Mouse (Mus musculus) embryonic facial prominence, embryonic 12.5 days (tissue): ENCODE data around the gene Klhl29. TPM values are rescaled to one million over a fixed set of nuclear protein-coding genes. Genes with fewer than 3 reads are reported as not detected.

Source experiments
- ATAC-seq: fragments of 200-750 bp; cut with Nextera tagmentation; 2 replicates; pipeline ENCODE4 v1.8.0; 2017; ENCODE audit not compliant: insufficient number of reproducible peaks, insufficient read depth, low FRiP score, low TSS enrichment
- H3K27ac ChIP-seq: fragments of 300-500 bp; sonication (generic); 2 replicates; pipeline ENCODE4 v1.5.1; 2016; ENCODE audit warnings: mild to moderate bottlenecking
- H3K27me3 ChIP-seq: fragments of 300-500 bp; sonication (generic); 2 replicates; pipeline ENCODE4 v1.6.1; 2016; ENCODE audit warnings: mild to moderate bottlenecking, moderate library complexity
- H3K36me3 ChIP-seq: fragments of 300-500 bp; sonication (generic); 2 replicates; pipeline ENCODE4 v1.6.1; 2016; ENCODE audit warnings: mild to moderate bottlenecking
- H3K4me1 ChIP-seq: fragments of 300-500 bp; sonication (generic); 2 replicates; pipeline ENCODE4 v1.6.1; 2016
- H3K4me2 ChIP-seq: fragments of 300-500 bp; sonication (generic); replicated peaks from 2 replicates; pipeline ENCODE4 v1.6.1; 2016; ENCODE audit warnings: mild to moderate bottlenecking, moderate library complexity
- H3K4me3 ChIP-seq: fragments of 300-500 bp; sonication (generic); 2 replicates; pipeline ENCODE4 v1.5.1; 2016; ENCODE audit warnings: mild to moderate bottlenecking
- H3K9ac ChIP-seq: fragments of 300-500 bp; sonication (generic); 2 replicates; pipeline ENCODE4 v1.6.1; 2016; ENCODE audit warnings: mild to moderate bottlenecking, moderate library complexity
- H3K9me3 ChIP-seq: fragments of 300-500 bp; sonication (generic); 2 replicates; pipeline ENCODE4 v1.6.1; 2016; ENCODE audit warnings: mild to moderate bottlenecking, moderate library complexity
- WGBS: fragments of 180-500 bp; shearing (Covaris S2); methylation state at CpG from one replicate; pipeline ENCODE4 v1.1.7; 2016; 5-methylcytosine and 5-hydroxymethylcytosine counted together
- polyA plus RNA-seq: library from polyadenylated mRNA; unstranded; fragments of >200 nt; fragmentation: Nextera tagmentation; extraction: Ambion mirVana; gene quantifications from 2 replicates; pipeline ENCODE4 v1.2.1, GENCODE M21; 2016

Gene Klhl29
- polyA plus RNA-seq, 1 experiment from 2014 or later: 2.6 TPM

DNA sequence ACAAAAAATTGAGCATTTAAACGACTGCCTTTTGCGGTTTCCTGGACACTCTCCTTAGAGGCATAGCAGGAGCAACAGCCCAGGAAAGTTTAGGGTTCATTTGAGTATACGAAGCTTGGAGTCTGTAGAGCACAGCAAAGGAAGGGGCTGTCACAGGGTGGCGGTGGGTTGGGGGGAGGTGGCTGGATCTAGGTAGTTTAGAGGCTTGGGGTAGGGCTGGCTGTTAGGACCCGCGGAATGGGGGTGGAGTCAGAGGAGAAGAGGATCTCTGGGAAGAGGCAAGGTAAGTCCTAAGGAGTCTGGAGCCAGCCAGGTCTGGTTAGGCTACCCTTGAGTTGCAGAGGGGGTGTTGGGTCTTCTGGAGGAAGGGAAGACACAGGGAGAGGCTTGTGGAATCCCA lies 255.2 kb downstream of the Klhl29 start:
- no peak for ATAC-seq
- peak overlapping the region; percentile 34; the same call in 1 of the 2 replicates for H3K4me2 ChIP-seq
- no peak overlapping the region for H3K4me3 ChIP-seq

DNA sequence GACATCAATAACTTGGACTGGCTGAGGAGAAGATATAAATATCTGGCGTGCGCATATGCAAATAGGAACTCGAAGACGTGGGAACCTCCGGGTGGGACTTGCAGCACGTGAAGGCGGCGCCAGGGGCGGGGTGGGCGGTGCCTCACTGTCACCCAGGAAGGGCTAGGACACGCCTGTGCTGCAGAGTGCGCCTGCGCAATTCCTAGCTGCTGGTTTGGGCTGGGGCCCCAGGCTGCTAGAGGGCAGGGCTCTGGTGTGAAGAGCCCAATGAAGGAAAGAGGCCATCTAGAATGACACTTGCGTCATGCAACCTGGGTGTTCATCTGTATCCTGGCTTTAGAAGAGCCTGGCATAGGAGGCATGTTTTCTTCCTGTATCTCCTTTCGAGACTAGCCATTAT lies 255.8 kb downstream of the Klhl29 start:
- no peak overlapping the region for H3K9ac ChIP-seq
- peak overlapping the region; percentile 34 for H3K4me2 ChIP-seq
- H3K27ac ChIP-seq: no peak overlapping the region

More for the DNA sequence above, 255.2 kb downstream of the Klhl29 start:
- WGBS: 63% methylated on average over 6 of the region's 6 CpGs
- no peaks in the 10 kb centered on the region for H3K9me3 ChIP-seq
- H3K4me1 ChIP-seq: 0 out of 2 replicates have a peak, but pooled peaks cover 6% of the 10 kb centered on the region
- H3K27me3 ChIP-seq: no peaks in the 10 kb centered on the region
- H3K9ac ChIP-seq: no peak overlapping the region
- no peak overlapping the region for H3K27ac ChIP-seq
- 0 out of 2 replicates have a peak, but pooled peaks cover 3% of the 10 kb centered on the region for H3K36me3 ChIP-seq

GRCm38 (mm10) chr12:5119286-5119685 lies 256.2 kb downstream of the Klhl29 start:
- H3K4me1 ChIP-seq: 0 out of 2 replicates have a peak, but pooled peaks cover 6% of the 10 kb centered on the region
- H3K36me3 ChIP-seq: 0 out of 2 replicates have a peak, but pooled peaks cover 3% of the 10 kb centered on the region
- H3K9me3 ChIP-seq: no peaks in the 10 kb centered on the region
- no peak for ATAC-seq
- H3K27ac ChIP-seq: no peak overlapping the region
- H3K9ac ChIP-seq: no peak overlapping the region
- H3K4me3 ChIP-seq: no peak overlapping the region
- 59% methylated on average over 9 of the region's 9 CpGs for WGBS
- peak overlapping the region; percentile 34 for H3K4me2 ChIP-seq
- no peaks in the 10 kb centered on the region for H3K27me3 ChIP-seq

More for the DNA sequence above, 255.8 kb downstream of the Klhl29 start:
- H3K4me3 ChIP-seq: no peak overlapping the region
- H3K36me3 ChIP-seq: 0 out of 2 replicates have a peak, but pooled peaks cover 3% of the 10 kb centered on the region
- H3K27me3 ChIP-seq: no peaks in the 10 kb centered on the region
- ATAC-seq: peak; percentile 82; the same call in 1 of the 2 replicates
- H3K4me1 ChIP-seq: 0 out of 2 replicates have a peak, but pooled peaks cover 6% of the 10 kb centered on the region
- WGBS: 22% methylated on average over 15 of the region's 15 CpGs
- no peaks in the 10 kb centered on the region for H3K9me3 ChIP-seq

GRCm38 (mm10) chr12:5116605-5117004 lies 258.9 kb downstream of the Klhl29 start:
- Histone ChIP-seq H3K4me3 (no peak overlapping the region), H3K4me2 (no peak overlapping the region), H3K9ac (no peak overlapping the region), H3K4me1 (0 out of 2 replicates have a peak, but pooled peaks cover 6% of the 10 kb centered on the region), H3K27me3 (no peaks in the 10 kb centered on the region), H3K9me3 (no peaks in the 10 kb centered on the region), H3K36me3 (0 out of 2 replicates have a peak, but pooled peaks cover 3% of the 10 kb centered on the region), H3K27ac (no peak overlapping the region)
- WGBS: 84% methylated on average over 5 of the region's 5 CpGs
- no peak for ATAC-seq

DNA sequence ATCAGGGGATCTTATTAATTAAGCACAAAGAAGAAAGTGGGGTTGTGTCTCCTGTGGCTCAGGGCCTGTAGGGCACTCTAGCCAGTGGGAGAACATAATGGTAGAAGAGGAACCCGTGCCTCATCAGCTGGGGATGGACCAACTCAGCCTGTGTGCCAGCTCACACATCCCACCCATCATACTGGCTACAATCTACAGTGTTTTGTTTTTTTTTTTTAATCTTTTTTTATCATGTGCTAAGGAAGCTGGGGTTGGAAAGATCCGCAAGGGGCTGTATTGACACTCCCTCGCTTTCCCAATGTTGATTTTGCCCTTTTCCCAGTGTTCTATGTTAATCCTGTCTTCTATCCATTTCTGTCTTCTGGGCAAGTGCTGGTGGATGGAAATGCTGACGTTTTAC lies 260.9 kb downstream of the Klhl29 start:
- no peaks in the 10 kb centered on the region for H3K9me3 ChIP-seq
- no peak overlapping the region for H3K4me2 ChIP-seq
- no peaks in the 10 kb centered on the region for H3K4me1 ChIP-seq
- no peak overlapping the region for H3K4me3 ChIP-seq
- 0 out of 2 replicates have a peak, but pooled peaks cover 3% of the 10 kb centered on the region for H3K36me3 ChIP-seq
- H3K9ac ChIP-seq: no peak overlapping the region
- H3K27ac ChIP-seq: no peak overlapping the region
- WGBS: 80% methylated on average over 4 of the region's 4 CpGs
- no peak for ATAC-seq
- no peaks in the 10 kb centered on the region for H3K27me3 ChIP-seq

GRCm38 (mm10) chr12:5111343-5111742 lies 264.1 kb downstream of the Klhl29 start:
- no peaks in the 10 kb centered on the region for H3K27me3 ChIP-seq
- no peaks in the 10 kb centered on the region for H3K9me3 ChIP-seq
- 70% methylated on average over 3 of the region's 3 CpGs for WGBS

DNA sequence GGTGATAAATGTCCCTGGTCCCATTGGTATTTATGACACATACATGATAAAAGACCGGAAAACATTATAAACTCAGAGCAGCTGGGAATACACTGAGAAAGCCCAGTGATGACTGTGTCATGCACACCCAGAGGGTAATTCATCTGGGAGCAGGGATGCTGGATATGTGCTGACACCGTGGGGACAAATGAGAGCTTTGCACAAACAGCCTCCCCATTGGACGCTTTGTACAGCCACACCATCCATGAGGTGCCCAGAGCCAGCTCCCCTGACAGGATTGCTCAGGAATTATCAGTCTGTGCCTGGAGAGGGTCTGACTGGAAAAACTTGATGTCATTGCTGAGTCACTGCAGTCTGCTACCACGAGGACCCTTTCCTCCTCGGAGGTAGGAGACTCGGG lies 266.9 kb downstream of the Klhl29 start:
- Histone ChIP-seq H3K9me3 (no peaks in the 10 kb centered on the region), H3K27me3 (no peaks in the 10 kb centered on the region), H3K4me3 (no peak overlapping the region), H3K9ac (no peak overlapping the region), H3K4me1 (peaks cover 16% of the 10 kb centered on the region; the same call in 1 of the 2 replicates), H3K36me3 (no peaks in the 10 kb centered on the region), H3K4me2 (no peak overlapping the region), H3K27ac (no peak overlapping the region)
- WGBS: 76% methylated on average over 6 of the region's 6 CpGs
- ATAC-seq: no peak

More at GRCm38 (mm10) chr12:5111343-5111742, 264.1 kb downstream of the Klhl29 start:
- no peak for ATAC-seq
- Histone ChIP-seq H3K27ac (no peak overlapping the region), H3K36me3 (no peaks in the 10 kb centered on the region), H3K4me2 (no peak overlapping the region), H3K4me1 (peaks cover 16% of the 10 kb centered on the region; the same call in 1 of the 2 replicates), H3K9ac (no peak overlapping the region), H3K4me3 (no peak overlapping the region)

- Histone ChIP-seq H3K4me2 (no peak overlapping the region), H3K4me1 (peaks cover 16% of the 10 kb centered on the region; the same call in 1 of the 2 replicates), H3K9me3 (no peaks in the 10 kb centered on the region), H3K27ac (no peak overlapping the region), H3K9ac (no peak overlapping the region), H3K27me3 (no peaks in the 10 kb centered on the region), H3K36me3 (no peaks in the 10 kb centered on the region), H3K4me3 (no peak overlapping the region)
- 18% methylated on average over 2 of the region's 2 CpGs for WGBS
- ATAC-seq: no peak
Observed at GRCm38 (mm10) chr12:5107795-5108194, 267.7 kb downstream of the Klhl29 start.

DNA sequence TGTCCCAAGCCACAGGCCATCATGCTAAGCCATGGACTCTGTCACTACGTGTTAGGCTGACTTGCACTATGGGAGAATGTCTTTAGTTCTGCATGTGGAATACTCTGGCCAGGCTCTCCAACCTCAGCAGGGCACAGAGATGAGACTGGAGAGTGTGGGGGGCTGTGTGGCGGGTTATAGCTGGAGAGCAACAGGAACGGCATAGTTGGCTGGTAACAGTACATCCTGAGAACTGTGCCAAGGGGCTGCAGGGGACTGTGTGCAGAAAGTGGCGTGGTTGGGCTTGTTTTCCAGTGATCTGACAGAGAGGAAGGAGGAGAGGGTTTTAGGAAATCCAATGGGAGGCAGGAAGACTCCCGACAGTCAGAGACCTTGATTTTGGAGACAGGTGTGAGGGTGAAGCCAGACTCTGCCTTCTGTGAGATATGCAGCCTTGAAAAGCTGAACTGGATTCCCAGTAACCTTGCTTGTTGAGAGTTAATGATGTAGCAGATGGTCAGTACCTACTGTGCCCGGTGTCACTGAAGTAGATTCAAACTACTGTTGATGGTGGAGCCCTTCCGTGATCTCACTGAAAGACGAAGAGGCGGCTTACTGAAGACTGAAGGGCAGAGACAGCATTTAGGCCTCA lies 270.9 kb downstream of the Klhl29 start:
- H3K9me3 ChIP-seq: no peaks in the 10 kb centered on the region
- no peaks in the 10 kb centered on the region for H3K36me3 ChIP-seq
- H3K4me2 ChIP-seq: no peak overlapping the region
- no peak overlapping the region for H3K9ac ChIP-seq
- WGBS: 88% methylated on average over 9 of the region's 9 CpGs
- no peak for ATAC-seq
- H3K4me1 ChIP-seq: peaks cover 16% of the 10 kb centered on the region; the same call in 1 of the 2 replicates
- H3K27ac ChIP-seq: no peak overlapping the region
- H3K4me3 ChIP-seq: no peak overlapping the region
- no peaks in the 10 kb centered on the region for H3K27me3 ChIP-seq

- Histone ChIP-seq H3K4me2 (no peak overlapping the region), H3K4me1 (no peaks in the 10 kb centered on the region), H3K9me3 (no peaks in the 10 kb centered on the region), H3K36me3 (peaks cover 2% of the 10 kb centered on the region; the same call in 1 of the 2 replicates), H3K4me3 (no peak overlapping the region), H3K27ac (no peak overlapping the region), H3K27me3 (no peaks in the 10 kb centered on the region), H3K9ac (no peak overlapping the region)
- ATAC-seq: no peak
- WGBS: 72% methylated on average over 13 of the region's 13 CpGs
Observed at GRCm38 (mm10) chr12:5101411-5102024, 274.0 kb downstream of the Klhl29 start.

DNA sequence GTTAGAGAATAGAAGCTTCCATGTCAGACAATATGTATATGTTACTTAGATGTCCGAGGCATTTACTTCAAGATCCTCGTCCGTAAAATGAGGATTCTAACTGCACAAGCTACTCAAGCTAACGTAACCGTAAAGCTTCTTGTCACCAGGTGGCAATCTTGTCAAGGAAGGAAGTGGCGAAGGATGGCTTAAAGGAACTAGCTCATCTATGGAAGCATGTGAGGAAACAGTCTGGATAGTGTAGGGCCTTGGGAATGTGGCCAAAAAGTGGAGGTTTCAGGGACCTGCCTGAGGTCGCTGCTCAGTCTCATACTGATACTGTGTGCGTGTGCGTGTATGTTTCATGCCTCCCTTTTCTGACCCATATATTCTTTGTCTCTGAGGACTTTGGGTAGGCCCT lies 275.9 kb downstream of the Klhl29 start:
- no peak overlapping the region for H3K9ac ChIP-seq
- no peak overlapping the region for H3K4me3 ChIP-seq
- H3K27ac ChIP-seq: no peak overlapping the region
- ATAC-seq: no peak
- H3K9me3 ChIP-seq: no peaks in the 10 kb centered on the region
- no peaks in the 10 kb centered on the region for H3K4me1 ChIP-seq
- H3K36me3 ChIP-seq: peaks cover 7% of the 10 kb centered on the region
- no peaks in the 10 kb centered on the region for H3K27me3 ChIP-seq
- 85% methylated on average over 9 of the region's 9 CpGs for WGBS
- no peak overlapping the region for H3K4me2 ChIP-seq

GRCm38 (mm10) chr12:5088639-5089038 lies 286.8 kb downstream of the Klhl29 start:
- Histone ChIP-seq H3K9me3 (no peaks in the 10 kb centered on the region), H3K9ac (no peak overlapping the region), H3K36me3 (peaks cover 32% of the 10 kb centered on the region; the same call in 1 of the 2 replicates), H3K4me2 (no peak overlapping the region), H3K4me1 (peaks cover 13% of the 10 kb centered on the region; the same call in 1 of the 2 replicates), H3K4me3 (no peak overlapping the region), H3K27me3 (no peaks in the 10 kb centered on the region), H3K27ac (0 out of 2 replicates have a peak overlapping the region, but pooled peaks have one; percentile 46)
- ATAC-seq: no peak
- WGBS: 26% methylated on average over 1 of the region's 1 CpGs
